Mouse (Mus musculus) cerebellum, adult 2 months (tissue): ENCODE measurements at regions not wholly inside any gene's neighbourhood (a gene's known extent, or its start where the extent isn't known, plus 50 kb on each side); places are given as distances from the start of the nearest gene placed in this dataset.
"Not testable (repeated sequence)": the region's sequence is repeated elsewhere in the genome, so short reads cannot be mapped to it uniquely, and the experiment has no call there.

Experiments
- DNase-seq, 2 experiments: peaks; one replicate each; pipeline ENCODE4 v3.0.0; 2021
- H3K27ac ChIP-seq: fragments of 200-500 bp; 2 replicates; pipeline ENCODE4 v1.5.1; 2012; ENCODE audit warnings: low read length, control low read depth, inconsistent platforms; ENCODE audit not compliant: insufficient read depth
- H3K27me3 ChIP-seq: fragments of 200-500 bp; 2 replicates; pipeline ENCODE4 v1.6.1; 2012; ENCODE audit warnings: inconsistent platforms, mild to moderate bottlenecking, low read length, moderate library complexity; ENCODE audit not compliant: control insufficient read depth, insufficient read depth
- H3K4me1 ChIP-seq: fragments of 200-500 bp; 2 replicates; pipeline ENCODE4 v1.6.1; 2011; ENCODE audit warnings: low read length; ENCODE audit not compliant: control insufficient read depth, insufficient read depth
- H3K4me3 ChIP-seq: fragments of 200-500 bp; replicated peaks from 2 replicates; pipeline ENCODE3; 2011; ENCODE audit warnings: mild to moderate bottlenecking, low read depth, low read length, control low read depth; ENCODE audit not compliant: insufficient read depth
- CTCF ChIP-seq: fragments of 200-500 bp; IDR thresholded peaks from 2 replicates; pipeline ENCODE4 v1.5.1; 2011; ENCODE audit warnings: low read depth, mild to moderate bottlenecking, control low read depth, low read length, moderate library complexity, borderline replicate concordance; ENCODE audit not compliant: insufficient read depth
- POLR2A ChIP-seq: fragments of 200-500 bp; IDR thresholded peaks from 2 replicates; pipeline ENCODE4 v1.6.1; 2011; ENCODE audit warnings: low read length, control low read depth, borderline replicate concordance; ENCODE audit not compliant: insufficient read depth
- WGBS: fragments of 180-500 bp; shearing (Covaris S2); methylation state at CpG from one replicate; pipeline ENCODE4 v1.1.7; 2018; 5-methylcytosine and 5-hydroxymethylcytosine counted together

DNA sequence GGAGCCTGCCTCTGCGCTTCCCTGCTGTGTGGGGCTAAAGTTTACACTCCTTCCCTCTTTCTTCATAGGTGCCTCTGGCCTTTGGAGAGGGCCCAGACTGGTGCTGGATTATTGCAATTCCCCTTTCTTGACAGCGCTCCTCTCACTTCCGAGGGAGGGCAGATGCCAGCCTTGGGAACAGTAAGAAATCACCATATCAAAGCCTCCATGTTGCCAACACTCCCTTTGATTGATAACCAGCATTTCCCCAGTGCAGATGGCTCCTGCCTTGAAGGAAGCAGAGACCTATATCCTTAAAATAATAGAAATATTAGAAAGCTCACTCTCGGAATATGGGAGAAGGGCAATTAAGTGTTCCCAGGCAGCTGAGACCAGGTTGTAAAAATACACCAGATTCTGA, 63.1 kb upstream of the Cep295 start:
- Histone ChIP-seq H3K27me3 (no peaks in the 10 kb centered on the region; the same call in 1 of the 2 replicates), H3K4me1 (no peaks in the 10 kb centered on the region), H3K27ac (no peak overlapping the region), H3K4me3 (no peak overlapping the region)
- DNase-seq = no peak
- TF ChIP-seq POLR2A (no peak), CTCF (no peak)
- WGBS = 62% methylated on average over 4 of the region's 4 CpGs

DNA sequence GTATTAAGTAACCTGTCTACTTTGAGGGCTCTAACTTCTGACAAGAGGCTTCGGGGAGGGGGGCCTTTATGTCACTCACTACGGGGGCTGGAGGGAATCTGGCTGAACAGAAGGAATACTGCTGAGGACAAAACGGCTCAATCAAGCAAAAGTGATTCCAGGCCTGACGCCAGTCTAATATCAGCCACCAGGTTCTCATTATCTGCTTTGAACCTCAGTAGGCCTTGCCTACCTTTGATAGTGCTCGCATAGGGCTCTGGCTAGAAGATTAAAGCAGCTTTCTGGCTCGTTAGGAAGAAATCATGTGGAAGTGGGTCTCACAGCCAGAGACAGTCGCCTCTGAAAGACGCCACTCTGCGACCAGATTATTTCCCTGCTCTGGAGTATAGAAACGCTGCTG, 64.3 kb upstream of the Cep295 start:
- no peak for TF ChIP-seq POLR2A
- TF ChIP-seq CTCF = no peak
- Histone ChIP-seq H3K4me1 (no peaks in the 10 kb centered on the region), H3K4me3 (no peak overlapping the region), H3K27me3 (no peaks in the 10 kb centered on the region; the same call in 1 of the 2 replicates), H3K27ac (no peak overlapping the region)
- DNase-seq = no peak
- WGBS = 7% methylated on average over 10 of the region's 10 CpGs

DNA sequence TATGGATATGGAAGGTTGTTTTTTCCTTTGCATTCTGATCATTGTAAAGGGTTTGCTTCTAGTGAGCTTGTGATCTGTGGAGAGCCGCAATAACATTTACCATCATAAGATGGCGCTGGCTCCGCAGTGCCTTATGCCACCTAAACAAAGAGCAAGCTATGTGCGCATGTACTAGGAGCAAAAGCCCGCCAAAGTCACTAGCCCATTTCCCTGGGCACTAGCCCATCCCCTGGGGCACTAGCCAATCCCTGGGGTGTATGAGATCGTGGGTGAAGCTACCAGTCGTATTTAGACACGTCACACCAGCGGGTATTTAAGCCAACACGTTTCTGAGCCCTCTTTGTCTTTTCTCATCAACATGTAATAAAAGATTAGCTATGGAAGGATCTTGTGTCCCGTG, 59.0 kb upstream of the Smco4 start:
- WGBS = 33% methylated on average over 11 of the region's 11 CpGs
- DNase-seq = peak; percentile 4 to 7

DNA sequence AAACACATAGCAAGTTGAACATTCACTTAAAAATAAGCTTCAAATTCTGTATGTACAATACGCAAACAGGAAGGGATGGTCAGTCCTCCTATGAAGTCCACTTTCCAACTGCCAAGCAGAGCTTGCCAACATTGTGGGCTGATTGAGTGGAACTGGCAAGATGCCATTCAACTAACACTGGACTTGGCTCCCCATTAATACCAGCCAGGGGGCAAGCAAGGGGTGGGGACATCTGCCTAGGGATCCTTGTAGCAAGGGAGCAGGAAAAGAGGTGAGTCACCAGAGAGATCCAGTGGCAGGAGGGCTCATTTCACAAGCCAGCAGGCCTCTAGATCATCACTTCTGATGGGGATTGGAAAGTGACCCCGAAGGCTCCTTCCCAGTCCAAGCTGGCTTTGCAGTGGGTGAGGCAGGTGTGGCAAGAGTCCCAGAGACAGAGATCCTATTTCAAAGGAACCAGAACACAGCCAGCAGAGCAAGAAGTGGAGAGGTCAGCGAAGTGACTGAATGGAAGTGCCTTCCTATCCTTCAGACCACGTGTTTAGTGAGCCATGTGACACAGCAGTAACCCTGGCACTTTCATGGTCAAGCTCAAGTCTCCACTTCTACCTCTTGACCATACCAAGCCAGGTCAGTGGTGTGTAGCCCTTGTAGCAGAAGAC, 53.8 kb upstream of the Smco4 start:
- TF ChIP-seq POLR2A (no peak), CTCF (no peak)
- no peak overlapping the region for H3K27ac ChIP-seq
- H3K4me1 ChIP-seq = no peaks in the 10 kb centered on the region
- 32% methylated on average over 4 of the region's 4 CpGs for whole genome bisulfite sequencing
- H3K27me3 ChIP-seq = no peaks in the 10 kb centered on the region; the same call in 1 of the 2 replicates
- DNase-seq = no peak
- H3K4me3 ChIP-seq = no peak overlapping the region

More for the DNA sequence above, 59.0 kb upstream of the Smco4 start:
- H3K27me3 ChIP-seq, H3K27ac ChIP-seq, H3K4me3 ChIP-seq, H3K4me1 ChIP-seq: not testable (repeated sequence)

DNA sequence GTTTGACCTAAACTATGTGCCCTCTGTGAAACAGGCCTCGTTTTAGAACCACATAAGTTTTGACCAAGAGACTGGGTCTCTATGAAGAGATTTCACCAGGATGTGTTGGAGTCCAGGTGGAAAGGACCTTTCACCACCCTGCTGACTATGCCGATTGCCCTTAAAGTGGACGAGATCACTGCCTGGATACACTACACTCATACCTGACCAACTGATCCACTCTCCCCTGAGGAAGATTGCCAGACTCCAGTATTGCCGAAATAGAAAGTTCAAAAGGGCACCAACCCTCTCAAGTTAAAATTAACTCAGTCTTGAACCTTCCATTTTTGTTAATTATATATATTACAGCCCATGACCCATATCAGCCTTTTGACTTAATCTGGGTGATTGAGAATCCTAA, 51.1 kb upstream of the Smco4 start:
- DNase-seq = no peak
- TF ChIP-seq POLR2A = no peak
- no peak for TF ChIP-seq CTCF
- Histone ChIP-seq H3K4me1 (no peaks in the 10 kb centered on the region), H3K4me3 (no peak overlapping the region), H3K27ac (no peak overlapping the region), H3K27me3 (no peaks in the 10 kb centered on the region; the same call in 1 of the 2 replicates)
- WGBS = 92% methylated on average over 4 of the region's 4 CpGs
